8 mouse cellular contexts compared by ENCODE assay signal in genomic region chr4:132842970-132843704, GRCm38 (mm10). TPM values are rescaled to one million over a fixed set of nuclear protein-coding genes. Genes with fewer than 3 reads are reported as not detected.
A peak's percentile ranks its signal among the peaks of the same experiment; 100 is the strongest.
DNase-seq lines count a peak whose midpoint lies in the region; ATAC-seq lines count a peak whose summit lies in the region.

TSS of gene Ppp1r8 (minus strand) at chr4:132843169.

- WGBS in forebrain, embryonic 14.5 days, result 1% methylated on average over 40 of the region's 40 CpGs
- WGBS in neural tube, embryonic 15.5 days, result 1% methylated on average over 40 of the region's 40 CpGs

- DNase-seq in ES-CJ7 (ENCODE audit: low read depth, low spot score), result peak; percentile 98
- peak; percentile 84 for DNase-seq in cerebellum, adult 11 months
- peak; percentile 98 for DNase-seq in forebrain, embryonic 14.5 days (ENCODE audit: low spot score)
- DNase-seq in heart, postnatal 14 days, result peak; percentile 91
- DNase-seq in layer of hippocampus, adult 11-12 months (ENCODE audit: low spot score), result peak; percentile 91
- peak; percentile 89 to 92 for DNase-seq in lung, adult 18-20 months
- DNase-seq in testis, postnatal 14 days (ENCODE audit: low spot score), result peak; percentile 94

- peak within 1 kb of the TSS; percentile 70; the same call in 1 of the 2 replicates for H3K27ac ChIP-seq in forebrain, embryonic 14.5 days (ENCODE audit: low read depth, low read length)
- peak within 1 kb of the TSS; percentile 91 for H3K27ac ChIP-seq in neural tube, embryonic 15.5 days (replicated peaks)

- peak within 1 kb of the TSS; percentile 80 for H3K4me2 ChIP-seq in forebrain, embryonic 14.5 days (ENCODE audit: low read length)
- peak within 1 kb of the TSS; percentile 77 for H3K4me2 ChIP-seq in neural tube, embryonic 15.5 days

- peak within 1 kb of the TSS; percentile 94 for H3K9ac ChIP-seq in forebrain, embryonic 14.5 days (ENCODE audit: low read length)
- H3K9ac ChIP-seq in neural tube, embryonic 15.5 days (replicated peaks), result peak within 1 kb of the TSS; percentile 81

- H3K4me1 ChIP-seq in forebrain, embryonic 14.5 days (ENCODE audit: control insufficient read depth, insufficient read depth, low read length), result peaks cover 9% of the 10 kb centered on the region
- peaks cover 22% of the 10 kb centered on the region for H3K4me1 ChIP-seq in neural tube, embryonic 15.5 days

- peak; percentile 99 for ATAC-seq in forebrain, embryonic 14.5 days
- ATAC-seq in neural tube, embryonic 15.5 days (ENCODE audit: low FRiP score), result peak; percentile 99

- peaks cover 24% of the 10 kb centered on the region for H3K36me3 ChIP-seq in forebrain, embryonic 14.5 days (ENCODE audit: control insufficient read depth, insufficient read depth, low read length)
- peaks cover 23% of the 10 kb centered on the region for H3K36me3 ChIP-seq in neural tube, embryonic 15.5 days

- H3K4me3 ChIP-seq in forebrain, embryonic 14.5 days (ENCODE audit: low read depth, low read length), result peak within 1 kb of the TSS; percentile 87
- H3K4me3 ChIP-seq in neural tube, embryonic 15.5 days (replicated peaks), result peak within 1 kb of the TSS; percentile 90

- intact Hi-C loops in heart, postnatal 14 days (cut with DNase I), result loop anchor here (5.0 kb wide), 1 partner anchor 79 kb away; the partner anchor contains the start of gene Fam76a

- H3K27me3 ChIP-seq in forebrain, embryonic 14.5 days (replicated peaks; ENCODE audit: control insufficient read depth, insufficient read depth, low read length), result no peaks in the 10 kb centered on the region
- H3K27me3 ChIP-seq in neural tube, embryonic 15.5 days (replicated peaks), result no peaks in the 10 kb centered on the region

- no peaks in the 10 kb centered on the region for H3K9me3 ChIP-seq in forebrain, embryonic 14.5 days (replicated peaks; ENCODE audit: control insufficient read depth, low read length)
- no peaks in the 10 kb centered on the region for H3K9me3 ChIP-seq in neural tube, embryonic 15.5 days (replicated peaks)

RNA-seq across cellular contexts. Expression of gene Ppp1r8, which starts in this region (rescaled TPM):
- polyA plus RNA-seq in forebrain, embryonic 14.5 days (2014; fragmentation: Nextera tagmentation; extraction: Ambion mirVana), result 101 and 120 TPM in 2 replicates
- total RNA-seq in heart, postnatal 14 days (2021), result 10 to 100 TPM; 20.4 to 21.8 TPM
- 56.0 and 58.7 TPM in 2 replicates for polyA plus RNA-seq in neural tube, embryonic 15.5 days (2015; fragmentation: Nextera tagmentation; extraction: Ambion mirVana)

Comparison
In these comparisons a context has a peak if more than half of its experiments do, and no peak if none do; other contexts are left out.
1. Peak in every context shown above with its lines: DNase-seq, ATAC-seq, H3K4me3 ChIP-seq and H3K27ac ChIP-seq.